Mouse (Mus musculus) neural tube, embryonic 15.5 days (tissue): ENCODE data around the gene Sri. TPM values are rescaled to one million over a fixed set of nuclear protein-coding genes. Genes with fewer than 3 reads are reported as not detected.

Experiments
- ATAC-seq: fragments of 200-750 bp; cut with Nextera tagmentation; 2 replicates; pipeline ENCODE4 v1.8.0; 2017; ENCODE audit warnings: mild to moderate bottlenecking, moderate TSS enrichment, moderate library complexity; ENCODE audit not compliant: low FRiP score
- H3K27ac ChIP-seq: fragments of 300-500 bp; sonication (generic); replicated peaks from 2 replicates; pipeline ENCODE4 v1.5.1; 2015; ENCODE audit warnings: mild to moderate bottlenecking, inconsistent platforms
- H3K27me3 ChIP-seq: fragments of 300-500 bp; sonication (generic); replicated peaks from 2 replicates; pipeline ENCODE4 v1.6.1; 2015; ENCODE audit warnings: inconsistent platforms
- H3K36me3 ChIP-seq: fragments of 300-500 bp; sonication (generic); 2 replicates; pipeline ENCODE4 v1.6.1; 2015; ENCODE audit warnings: inconsistent platforms
- H3K4me1 ChIP-seq: fragments of 300-500 bp; sonication (generic); 2 replicates; pipeline ENCODE4 v1.6.1; 2015; ENCODE audit warnings: inconsistent platforms
- H3K4me2 ChIP-seq: fragments of 300-500 bp; sonication (generic); 2 replicates; pipeline ENCODE4 v1.6.1; 2015; ENCODE audit warnings: inconsistent platforms, mild to moderate bottlenecking, moderate library complexity
- H3K4me3 ChIP-seq: fragments of 300-500 bp; sonication (generic); replicated peaks from 2 replicates; pipeline ENCODE4 v1.5.1; 2015; ENCODE audit warnings: mild to moderate bottlenecking, inconsistent platforms
- H3K9ac ChIP-seq: fragments of 300-500 bp; sonication (generic); replicated peaks from 2 replicates; pipeline ENCODE4 v1.6.1; 2015; ENCODE audit warnings: mild to moderate bottlenecking, inconsistent platforms
- H3K9me3 ChIP-seq: fragments of 300-500 bp; sonication (generic); replicated peaks from 2 replicates; pipeline ENCODE4 v1.6.1; 2016; ENCODE audit warnings: inconsistent platforms
- WGBS: fragments of 180-500 bp; shearing (Covaris S2); methylation state at CpG from one replicate; pipeline ENCODE4 v1.1.7; 2015; ENCODE audit warnings: mixed read lengths; 5-methylcytosine and 5-hydroxymethylcytosine counted together
- polyA plus RNA-seq: library from polyadenylated mRNA; unstranded; fragments of >200 nt; fragmentation: Nextera tagmentation; extraction: Ambion mirVana; gene quantifications from 2 replicates; pipeline ENCODE4 v1.2.1, GENCODE M21; 2015

The Sri gene
- polyA plus RNA-seq, 1 experiment from 2014 or later = 192 TPM

- no peak overlapping the region for H3K4me2 ChIP-seq
- H3K36me3 ChIP-seq = peaks cover 9% of the 10 kb centered on the region; the same call in 1 of the 2 replicates
- H3K4me3 ChIP-seq = no peak overlapping the region
- H3K4me1 ChIP-seq = no peaks in the 10 kb centered on the region
- H3K9ac ChIP-seq = no peak overlapping the region
- no peak for ATAC-seq
- no peaks in the 10 kb centered on the region for H3K9me3 ChIP-seq
- 81% methylated on average over 5 of the region's 5 CpGs for WGBS
- no peaks in the 10 kb centered on the region for H3K27me3 ChIP-seq
- H3K27ac ChIP-seq = no peak overlapping the region
These were observed 70.8 kb downstream of the Sri start for GRCm38 (mm10) chr5:8116561-8117168.

Other genes with a start within 250 kb of the Sri start
- 0.45 and 1.3 TPM in 2 replicates for gene Steap4, start 85.6 kb upstream of the Sri start, polyA plus RNA-seq